8 mouse cellular contexts compared by ENCODE assay signal in the genomic region with DNA sequence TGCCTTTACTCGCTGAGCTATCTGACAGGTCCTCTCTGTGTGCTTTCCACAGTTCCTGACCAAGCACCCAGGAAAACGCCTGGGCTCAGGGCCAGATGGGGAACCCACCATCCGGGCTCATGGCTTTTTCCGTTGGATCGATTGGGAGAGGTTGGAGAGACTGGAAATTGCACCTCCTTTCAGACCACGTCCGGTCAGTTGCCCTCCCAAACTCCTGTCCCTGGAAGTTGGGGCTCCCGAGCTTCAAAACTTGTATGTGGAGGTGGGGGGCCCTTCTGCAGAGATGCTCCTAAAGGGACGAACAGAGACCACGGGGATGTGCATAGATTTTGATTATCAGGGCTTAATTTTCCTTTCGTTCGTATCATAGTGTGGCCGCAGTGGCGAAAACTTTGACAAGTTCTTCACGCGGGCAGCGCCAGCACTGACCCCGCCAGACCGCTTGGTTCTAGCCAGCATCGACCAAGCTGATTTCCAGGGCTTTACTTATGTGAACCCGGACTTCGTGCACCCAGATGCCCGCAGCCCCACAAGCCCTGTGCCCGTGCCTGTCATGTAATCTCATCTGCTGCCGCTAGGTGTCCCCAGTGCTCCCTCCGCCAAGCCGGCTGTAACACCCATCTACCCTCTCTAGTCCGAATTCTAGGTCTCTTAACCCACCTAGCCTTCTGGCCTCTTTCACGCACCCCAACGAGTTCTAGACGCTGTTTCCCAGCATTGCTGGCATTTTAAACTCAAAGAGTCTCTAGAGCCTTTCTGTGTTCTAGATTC. TPM values are rescaled to one million over a fixed set of nuclear protein-coding genes. Genes with fewer than 3 reads are reported as not detected.
DNase-seq lines count a peak whose midpoint lies in the region; ATAC-seq and TF ChIP-seq lines count a peak whose summit lies in the region.

No protein-coding gene starts in this region.

- ATAC-seq in intestine, embryonic 14.5 days (replicated peaks; ENCODE audit: low FRiP score, low TSS enrichment, low read depth): 0 out of 2 replicates have a peak, but pooled peaks have one; percentile 41

- H3K27me3 ChIP-seq in intestine, embryonic 14.5 days (replicated peaks; ENCODE audit: control insufficient read depth, insufficient read depth, low read length): no peaks in the 10 kb centered on the region; the same call in 1 of the 2 replicates

- no peaks in the 10 kb centered on the region for H3K4me1 ChIP-seq in cortical plate, adult 2 months (ENCODE audit: control insufficient read depth, insufficient read depth, low read length)
- peaks cover 16% of the 10 kb centered on the region; the same call in 1 of the 2 replicates for H3K4me1 ChIP-seq in intestine, embryonic 14.5 days (replicated peaks; ENCODE audit: control insufficient read depth, insufficient read depth, low read length)

- no peak overlapping the region for H3K27ac ChIP-seq in cortical plate, adult 2 months (ENCODE audit: insufficient read depth, low read length)
- no peak overlapping the region for H3K27ac ChIP-seq in intestine, embryonic 14.5 days (ENCODE audit: low read depth)

- H3K4me2 ChIP-seq in intestine, embryonic 14.5 days (ENCODE audit: low read length): peak overlapping the region; percentile 36

- intact Hi-C loops in gastrocnemius, postnatal 14 days (cut with DNase I; ENCODE audit: low total_unique reads): loop anchor here (2.0 kb wide), 1 partner anchor 121 kb away; no protein-coding TSS in a partner anchor
- intact Hi-C loops in left cerebral cortex, postnatal 10 days (cut with DNase I): loop anchor here (2.0 kb wide), 1 partner anchor 119 kb away; no protein-coding TSS in a partner anchor

- WGBS in intestine, embryonic 14.5 days: 18% methylated on average over 31 of the region's 31 CpGs

- no peaks in the 10 kb centered on the region for H3K9me3 ChIP-seq in intestine, embryonic 14.5 days (ENCODE audit: control insufficient read depth, low read length)

- no peaks in the 10 kb centered on the region for H3K36me3 ChIP-seq in intestine, embryonic 14.5 days (ENCODE audit: control insufficient read depth, insufficient read depth, low read length)

- peak; percentile 86 for TF ChIP-seq CTCF in cortical plate, adult 2 months (IDR thresholded peaks at IDR 0.05; ENCODE audit: extremely low read depth, insufficient read depth, low read length)

- DNase-seq in adrenal gland, adult 18-20 months (ENCODE audit: low spot score in 2 of 2): peak; percentile 78 to 86
- peak; percentile 68 for DNase-seq in gastrocnemius, postnatal 14 days
- DNase-seq in intestine, embryonic 14.5 days (ENCODE audit: low spot score): peak; percentile 89
- peak; percentile 80 to 81 for DNase-seq in left cerebral cortex, postnatal 10 days (ENCODE audit: extremely low spot score in 1 of 2, low spot score in 2 of 2)
- peak; percentile 82 for DNase-seq in mesoderm, embryonic 11.5 days (ENCODE audit: low read depth, low spot score)
- DNase-seq in right cerebral cortex, postnatal 25 days: peak; percentile 83
- DNase-seq in yolk sac, embryonic 10.5 days (ENCODE audit: low spot score): peak; percentile 53

- H3K4me3 ChIP-seq in cortical plate, adult 2 months (ENCODE audit: insufficient read depth, low read length): no peak overlapping the region
- H3K4me3 ChIP-seq in intestine, embryonic 14.5 days (ENCODE audit: low read depth, low read length): 0 out of 2 replicates have a peak overlapping the region, but pooled peaks have one; percentile 7

- no peak overlapping the region for H3K9ac ChIP-seq in intestine, embryonic 14.5 days (ENCODE audit: low read length)

- TF ChIP-seq POLR2A in cortical plate, adult 2 months (IDR thresholded peaks at IDR 0.05; ENCODE audit: extremely low read depth, insufficient read depth, low read length): no peak

RNA-seq across cellular contexts. Expression of gene Cacng7, which starts 2.8 kb away (rescaled TPM):
- total RNA-seq in adrenal gland, adult 18-20 months (2021): 10 to 100 TPM in 1 of 2 experiments, 1 to 10 TPM in 1; 8.9 to 16.6 TPM
- 207 and 214 TPM in 2 replicates for polyA plus RNA-seq in cortical plate, adult 2 months (2012; rRNA removed)
- total RNA-seq in gastrocnemius, postnatal 14 days (2021): 1 to 10 TPM; 5.9 to 6.7 TPM
- polyA plus RNA-seq in intestine, embryonic 14.5 days (2014; fragmentation: Nextera tagmentation; extraction: Ambion mirVana): 1.9 and 2.7 TPM in 2 replicates
- 100 to 1,000 TPM; 144 to 148 TPM for total RNA-seq in left cerebral cortex, postnatal 10 days (2021)

RNA-seq across cellular contexts. Expression of gene Prkcg, which starts 41.0 kb away (rescaled TPM):
- 1 to 10 TPM in 1 of 2 experiments, under 1 TPM in 1; 0.36 to 1.1 TPM for total RNA-seq in adrenal gland, adult 18-20 months (2021)
- polyA plus RNA-seq in cortical plate, adult 2 months (2012; rRNA removed): 148 and 167 TPM in 2 replicates
- total RNA-seq in gastrocnemius, postnatal 14 days (2021): 1 to 10 TPM; 2.1 to 2.3 TPM
- polyA plus RNA-seq in intestine, embryonic 14.5 days (2014; fragmentation: Nextera tagmentation; extraction: Ambion mirVana): 0.36 and 0.70 TPM in 2 replicates
- total RNA-seq in left cerebral cortex, postnatal 10 days (2021): 100 to 1,000 TPM; 323 to 329 TPM

RNA-seq across cellular contexts. Expression of gene Myadm, which starts 41.1 kb away (rescaled TPM):
- total RNA-seq in adrenal gland, adult 18-20 months (2021): 10 to 100 TPM; 55.9 to 68.6 TPM
- 70.8 and 76.1 TPM in 2 replicates for polyA plus RNA-seq in cortical plate, adult 2 months (2012; rRNA removed)
- total RNA-seq in gastrocnemius, postnatal 14 days (2021): 10 to 100 TPM; 65.0 to 76.7 TPM
- 182 and 192 TPM in 2 replicates for polyA plus RNA-seq in intestine, embryonic 14.5 days (2014; fragmentation: Nextera tagmentation; extraction: Ambion mirVana)
- total RNA-seq in left cerebral cortex, postnatal 10 days (2021): 10 to 100 TPM; 77.1 to 81.5 TPM

Comparison
In these comparisons a context has a peak if more than half of its experiments do, and no peak if none do; other contexts are left out.
1. RNA of gene Cacng7, which starts 2.8 kb away (total RNA-seq): 144 to 148 TPM in left cerebral cortex, postnatal 10 days; 8.9 to 16.6 TPM in adrenal gland, adult 18-20 months and 5.9 to 6.7 TPM in gastrocnemius, postnatal 14 days; every median in the first group is over 4 times any median in the second.
2. RNA of gene Prkcg, which starts 41.0 kb away (total RNA-seq): 323 to 329 TPM in left cerebral cortex, postnatal 10 days; 2.1 to 2.3 TPM in gastrocnemius, postnatal 14 days and 0.36 to 1.1 TPM in adrenal gland, adult 18-20 months; every median in the first group is over 10 times any median in the second.
3. Peak in every context shown above with its lines, with median percentiles within 50 percentile points of each other: DNase-seq.